Mouse (Mus musculus) erythroblast, embryonic 14.5 days (primary cell): ENCODE measurements around the gene Fdps.

ENCODE experiments used
- GATA1 ChIP-seq: IDR thresholded peaks from 2 replicates; pipeline ENCODE4 v1.6.1; 2012; ENCODE audit warnings: low read length, inconsistent platforms, mixed read lengths
- TAL1 ChIP-seq: IDR thresholded peaks from 3 replicates; pipeline ENCODE4 v1.6.1; 2012; ENCODE audit warnings: low read length, inconsistent platforms, mixed read lengths

DNA sequence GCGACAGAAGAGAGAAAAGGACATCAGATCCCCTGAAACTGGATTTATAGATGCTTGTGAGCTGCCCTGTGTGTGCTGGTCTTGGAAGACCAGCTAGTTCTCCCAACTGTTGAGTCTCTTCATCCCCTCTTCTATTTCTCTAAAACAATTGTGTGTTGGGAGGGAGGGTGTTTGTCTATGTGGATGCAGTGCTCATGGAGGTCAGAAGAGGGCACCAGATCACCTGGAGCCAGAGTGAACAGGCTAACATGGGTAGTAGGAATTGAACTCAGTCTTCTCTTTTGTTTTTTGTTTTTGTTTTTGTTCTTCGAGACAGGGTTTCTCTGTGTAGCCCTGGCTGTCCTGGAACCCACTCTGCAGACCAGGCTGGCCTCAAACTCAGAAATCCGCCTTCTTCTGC is 43.0 kb downstream of the Fdps start:
- TF ChIP-seq TAL1 (no peak), GATA1 (no peak)
